Mouse (Mus musculus) left cerebral cortex, adult 9 months (tissue): Measurements from ENCODE around the gene Uggt1.

Experiments used
- DNase-seq, 2 experiments: peaks; one replicate each; pipeline ENCODE4 v3.0.0; 2022; ENCODE audit warnings: low spot score in 2 of 2

The Uggt1 gene

GRCm38 (mm10) chr1:36258631-36259030, 14.1 kb upstream of the Uggt1 start:
- no peak for DNase-seq

GRCm38 (mm10) chr1:36257276-36257675, 12.8 kb upstream of the Uggt1 start:
- no peak for DNase-seq

- DNase-seq = no peak
Observed at GRCm38 (mm10) chr1:36255871-36256640, 11.5 kb upstream of the Uggt1 start.

GRCm38 (mm10) chr1:36254635-36255360, 10.3 kb upstream of the Uggt1 start:
- DNase-seq = no peak

GRCm38 (mm10) chr1:36252791-36253190, 8.3 kb upstream of the Uggt1 start:
- DNase-seq = peak in 1 of 2 experiments; percentile 74

GRCm38 (mm10) chr1:36251426-36251825, 6.9 kb upstream of the Uggt1 start:
- no peak for DNase-seq

- no peak for DNase-seq
Observed at GRCm38 (mm10) chr1:36246688-36247087, 2.2 kb upstream of the Uggt1 start.

GRCm38 (mm10) chr1:36244828-36245215, 302 bp upstream of the Uggt1 start:
- no peak for DNase-seq

- no peak for DNase-seq
Observed at GRCm38 (mm10) chr1:36243447-36244057, 968 bp downstream of the Uggt1 start.

GRCm38 (mm10) chr1:36241903-36242429, 2.6 kb downstream of the Uggt1 start:
- DNase-seq = no peak

GRCm38 (mm10) chr1:36240176-36240575, 4.3 kb downstream of the Uggt1 start:
- DNase-seq = no peak

GRCm38 (mm10) chr1:36239396-36239795, 5.1 kb downstream of the Uggt1 start:
- no peak for DNase-seq

- DNase-seq = no peak
Observed at GRCm38 (mm10) chr1:36235855-36236254, 8.7 kb downstream of the Uggt1 start.

- no peak for DNase-seq
Observed at GRCm38 (mm10) chr1:36235057-36235639, 9.4 kb downstream of the Uggt1 start.

GRCm38 (mm10) chr1:36233218-36233617, 11.3 kb downstream of the Uggt1 start:
- no peak for DNase-seq

GRCm38 (mm10) chr1:36230919-36231705, 13.4 kb downstream of the Uggt1 start:
- no peak for DNase-seq

GRCm38 (mm10) chr1:36228461-36228860, 16.1 kb downstream of the Uggt1 start:
- no peak for DNase-seq

- DNase-seq = no peak
Observed at GRCm38 (mm10) chr1:36224648-36225047, 19.9 kb downstream of the Uggt1 start.

- no peak for DNase-seq
Observed at GRCm38 (mm10) chr1:36214324-36214723, 30.2 kb downstream of the Uggt1 start.

GRCm38 (mm10) chr1:36201739-36202138, 42.8 kb downstream of the Uggt1 start:
- DNase-seq = no peak

GRCm38 (mm10) chr1:36194482-36194881, 50.0 kb downstream of the Uggt1 start:
- DNase-seq = peak in 1 of 2 experiments; percentile 19
